Mouse (Mus musculus) cortical plate, adult 2 months (tissue): ENCODE measurements at regions not wholly inside any gene's neighbourhood (a gene's known extent, or its start where the extent isn't known, plus 50 kb on each side); places are given as distances from the start of the nearest gene placed in this dataset.

Source experiments
- H3K27ac ChIP-seq: fragments of 200-500 bp; 2 replicates; pipeline ENCODE4 v1.5.1; 2012; ENCODE audit warnings: low read length, control low read depth, inconsistent platforms; ENCODE audit not compliant: insufficient read depth
- H3K4me1 ChIP-seq: fragments of 200-500 bp; 2 replicates; pipeline ENCODE4 v1.6.1; 2011; ENCODE audit warnings: low read length; ENCODE audit not compliant: control insufficient read depth, insufficient read depth
- H3K4me3 ChIP-seq: fragments of 200-500 bp; 2 replicates; pipeline ENCODE4 v1.5.1; 2011; ENCODE audit warnings: mild to moderate bottlenecking, low read length, control low read depth; ENCODE audit not compliant: insufficient read depth
- CTCF ChIP-seq: fragments of 200-500 bp; IDR thresholded peaks from 2 replicates; pipeline ENCODE4 v1.5.1; 2011; ENCODE audit warnings: mild to moderate bottlenecking, control low read depth, low read length; ENCODE audit not compliant: insufficient read depth; ENCODE audit errors: extremely low read depth
- POLR2A ChIP-seq: fragments of 200-500 bp; IDR thresholded peaks from 2 replicates; pipeline ENCODE4 v1.6.1; 2011; ENCODE audit warnings: mild to moderate bottlenecking, low read length, control low read depth; ENCODE audit not compliant: insufficient read depth; ENCODE audit errors: extremely low read depth

GRCm38 (mm10) chr14:105432670-105433069 is 174.3 kb downstream of the Ndfip2 start:
- H3K27ac ChIP-seq, result no peak overlapping the region
- H3K4me1 ChIP-seq, result no peaks in the 10 kb centered on the region
- H3K4me3 ChIP-seq, result no peak overlapping the region
- no peak for TF ChIP-seq CTCF
- TF ChIP-seq POLR2A, result no peak

- no peak overlapping the region for H3K4me3 ChIP-seq
- no peak overlapping the region for H3K27ac ChIP-seq
- no peaks in the 10 kb centered on the region for H3K4me1 ChIP-seq
- no peak for TF ChIP-seq CTCF
- no peak for TF ChIP-seq POLR2A
Measured at GRCm38 (mm10) chr14:105431584-105431983, 173.2 kb downstream of the Ndfip2 start.

GRCm38 (mm10) chr14:105429664-105430257 is 171.4 kb downstream of the Ndfip2 start:
- Histone ChIP-seq H3K4me3 (no peak overlapping the region), H3K4me1 (no peaks in the 10 kb centered on the region), H3K27ac (no peak overlapping the region)
- TF ChIP-seq CTCF, result no peak
- no peak for TF ChIP-seq POLR2A

GRCm38 (mm10) chr14:105427474-105427901 is 169.1 kb downstream of the Ndfip2 start:
- H3K4me3 ChIP-seq, result no peak overlapping the region
- no peak overlapping the region for H3K27ac ChIP-seq
- no peaks in the 10 kb centered on the region for H3K4me1 ChIP-seq
- TF ChIP-seq CTCF (no peak), POLR2A (no peak)

GRCm38 (mm10) chr14:105426597-105427334 is 168.4 kb downstream of the Ndfip2 start:
- TF ChIP-seq CTCF, result no peak
- TF ChIP-seq POLR2A, result no peak
- no peaks in the 10 kb centered on the region for H3K4me1 ChIP-seq
- H3K27ac ChIP-seq, result no peak overlapping the region
- no peak overlapping the region for H3K4me3 ChIP-seq

GRCm38 (mm10) chr14:105417967-105418366 is 159.6 kb downstream of the Ndfip2 start:
- no peak for TF ChIP-seq POLR2A
- no peak for TF ChIP-seq CTCF
- no peak overlapping the region for H3K27ac ChIP-seq
- no peak overlapping the region for H3K4me3 ChIP-seq
- no peaks in the 10 kb centered on the region for H3K4me1 ChIP-seq

GRCm38 (mm10) chr14:105417458-105417960 is 159.1 kb downstream of the Ndfip2 start:
- no peak overlapping the region for H3K4me3 ChIP-seq
- TF ChIP-seq POLR2A (no peak), CTCF (no peak)
- no peak overlapping the region for H3K27ac ChIP-seq
- H3K4me1 ChIP-seq, result no peaks in the 10 kb centered on the region

- H3K27ac ChIP-seq, result no peak overlapping the region
- TF ChIP-seq POLR2A, result no peak
- TF ChIP-seq CTCF, result no peak
- H3K4me3 ChIP-seq, result no peak overlapping the region
- H3K4me1 ChIP-seq, result no peaks in the 10 kb centered on the region
Measured at GRCm38 (mm10) chr14:105416964-105417363, 158.6 kb downstream of the Ndfip2 start.

GRCm38 (mm10) chr14:105404662-105405061 is 146.3 kb downstream of the Ndfip2 start:
- TF ChIP-seq CTCF, result no peak
- TF ChIP-seq POLR2A, result no peak
- Histone ChIP-seq H3K27ac (no peak overlapping the region), H3K4me3 (no peak overlapping the region), H3K4me1 (no peaks in the 10 kb centered on the region)

- Histone ChIP-seq H3K4me3 (no peak overlapping the region), H3K27ac (no peak overlapping the region), H3K4me1 (no peaks in the 10 kb centered on the region)
- TF ChIP-seq CTCF (no peak), POLR2A (no peak)
Measured at GRCm38 (mm10) chr14:105404241-105404640, 145.9 kb downstream of the Ndfip2 start.
